Mouse (Mus musculus) C2C12 (cell line): ENCODE measurements around the gene Gse1.
A peak's percentile ranks its signal among the peaks of the same experiment; 100 is the strongest.

Experiments
- CEBPB ChIP-seq: IDR thresholded peaks from one replicate; pipeline ENCODE4 v1.6.1; 2011; ENCODE audit warnings: low read depth, mild to moderate bottlenecking, control low read depth, moderate library complexity
- CTCF ChIP-seq: IDR thresholded peaks from one replicate; pipeline ENCODE4 v1.5.1; 2011; ENCODE audit not compliant: control insufficient read depth, insufficient read depth, insufficient read length
- FOSL1 ChIP-seq: IDR thresholded peaks from one replicate; pipeline ENCODE4 v1.8.0; 2011; ENCODE audit warnings: mild to moderate bottlenecking, low read length; ENCODE audit not compliant: poor library complexity, insufficient read depth, severe bottlenecking
- MAX ChIP-seq: IDR thresholded peaks from one replicate; pipeline ENCODE4 v1.6.1; 2011; ENCODE audit warnings: mild to moderate bottlenecking, control low read depth
- MYOD1 ChIP-seq: IDR thresholded peaks from one replicate; pipeline ENCODE4 v1.6.1; 2011; ENCODE audit warnings: low read depth; ENCODE audit not compliant: control insufficient read depth, insufficient read length
- MYOG ChIP-seq: IDR thresholded peaks from one replicate; pipeline ENCODE4 v1.6.1; 2011; ENCODE audit not compliant: control insufficient read depth, insufficient read length; ENCODE audit errors: extremely low read depth
- USF1 ChIP-seq: IDR thresholded peaks from one replicate; pipeline ENCODE4 v1.6.1; 2011; ENCODE audit warnings: low read depth, mild to moderate bottlenecking, control low read depth, moderate library complexity

DNA sequence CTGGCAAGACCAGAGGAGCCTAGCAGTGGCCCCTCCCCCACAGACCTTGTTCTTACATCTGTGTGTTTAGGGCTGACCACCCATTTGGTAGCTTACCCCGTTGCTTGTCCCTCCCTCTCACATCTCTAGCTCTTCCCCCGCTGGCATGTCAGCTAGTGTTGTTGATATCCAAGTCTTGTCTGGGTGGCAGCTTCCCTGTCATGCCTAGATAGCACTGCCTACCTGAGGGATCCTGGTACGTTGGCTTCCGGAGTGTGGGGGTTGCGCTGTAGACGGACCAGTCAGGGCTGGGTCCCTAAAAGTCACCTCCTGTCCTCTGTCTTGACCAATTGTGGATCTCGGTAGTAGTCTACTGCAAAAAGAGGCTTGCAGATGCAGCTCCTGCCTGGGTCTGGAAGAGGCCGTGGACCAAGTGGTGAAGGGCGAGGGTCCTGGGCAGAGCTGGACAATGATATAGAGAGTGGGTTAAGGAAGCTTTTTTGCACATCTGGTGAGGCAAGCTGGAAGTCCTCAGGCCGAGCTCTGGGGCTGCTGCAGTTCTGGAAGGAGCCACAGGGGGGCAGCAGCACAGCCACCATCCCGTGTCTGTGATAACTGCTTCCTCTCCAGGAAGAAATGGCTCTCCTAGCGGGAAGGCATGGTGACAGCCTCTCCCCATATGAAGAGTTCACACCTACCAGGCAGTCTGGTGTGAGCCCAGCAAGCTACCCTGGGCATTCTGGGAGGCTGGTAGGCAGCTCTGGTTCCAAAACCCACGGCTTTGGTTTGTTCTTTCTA is 341.9 kb downstream of the Gse1 start:
- TF ChIP-seq CTCF, result peak; percentile 73
- TF ChIP-seq USF1, result no peak
- no peak for TF ChIP-seq CEBPB
- TF ChIP-seq MAX, result no peak
- no peak for TF ChIP-seq FOSL1
- no peak for TF ChIP-seq MYOG
- TF ChIP-seq MYOD1, result no peak
